Mouse (Mus musculus): ENCODE data around the gene Dennd4a. TPM values are rescaled to one million over a fixed set of nuclear protein-coding genes. Genes with fewer than 3 reads are reported as not detected.

Dennd4a gene
- total RNA-seq (2014; rRNA removed) (15.2 and 20.7 TPM in 2 replicates), polyA plus RNA-seq (2015; fragmentation: Nextera tagmentation; extraction: Ambion mirVana) (5.3 and 7.1 TPM in 2 replicates)

GRCm38 (mm10) chr9:64810822-64811537, at the start of gene Dennd4a:
TSS of gene Dennd4a (plus strand) at chr9:64811340.
- H3K4me3 ChIP-seq (ENCODE audit: low read depth, low read length): peak within 1 kb of the TSS; percentile 88
- H3K9ac ChIP-seq (replicated peaks; ENCODE audit: low read length, poor library complexity, severe bottlenecking): peak within 1 kb of the TSS; percentile 90
- DNase-seq (ENCODE audit: low spot score): peak; percentile 99
- no peaks in the 10 kb centered on the region for H3K9me3 ChIP-seq (ENCODE audit: low read length)
- peak; percentile 97 for ATAC-seq (ENCODE audit: low FRiP score)
- peaks cover 5% of the 10 kb centered on the region; the same call in 1 of the 2 replicates for H3K4me1 ChIP-seq (ENCODE audit: insufficient read depth, low read length)
- H3K27ac ChIP-seq (ENCODE audit: low read depth, low read length): peak within 1 kb of the TSS; percentile 89
- WGBS: under 1% methylated on average over 39 of the region's 51 CpGs
- peak within 1 kb of the TSS; percentile 66 for H3K4me2 ChIP-seq (ENCODE audit: low read depth, low read length, poor library complexity, severe bottlenecking)
- TF ChIP-seq CTCF (IDR thresholded peaks at IDR 0.05): no peak
- no peaks in the 10 kb centered on the region for H3K36me3 ChIP-seq (ENCODE audit: insufficient read depth, low read length)
- no peaks in the 10 kb centered on the region for H3K27me3 ChIP-seq (ENCODE audit: insufficient read depth, low read length)

GRCm38 (mm10) chr9:64764824-64765223, 46.3 kb upstream of the Dennd4a start:
- no peak overlapping the region for H3K4me3 ChIP-seq (ENCODE audit: low read depth, low read length)
- H3K4me2 ChIP-seq (ENCODE audit: low read depth, low read length, poor library complexity, severe bottlenecking): no peak overlapping the region
- DNase-seq (ENCODE audit: low spot score) (no peak), ATAC-seq (ENCODE audit: low FRiP score) (no peak)
- no peaks in the 10 kb centered on the region for H3K36me3 ChIP-seq (ENCODE audit: insufficient read depth, low read length)
- no peak overlapping the region for H3K9ac ChIP-seq (replicated peaks; ENCODE audit: low read length, poor library complexity, severe bottlenecking)
- no peaks in the 10 kb centered on the region for H3K27me3 ChIP-seq (ENCODE audit: insufficient read depth, low read length)
- 75% methylated on average over 2 of the region's 2 CpGs for WGBS
- TF ChIP-seq CTCF (IDR thresholded peaks at IDR 0.05): no peak
- H3K4me1 ChIP-seq (ENCODE audit: insufficient read depth, low read length): no peaks in the 10 kb centered on the region
- H3K9me3 ChIP-seq (ENCODE audit: low read length): no peaks in the 10 kb centered on the region
- H3K27ac ChIP-seq (ENCODE audit: low read depth, low read length): no peak overlapping the region

- DNase-seq (ENCODE audit: low spot score): no peak
- WGBS: 88% methylated on average over 3 of the region's 3 CpGs
Measured at GRCm38 (mm10) chr9:64766136-64766535, 45.0 kb upstream of the Dennd4a start.

GRCm38 (mm10) chr9:64767796-64768195, 43.3 kb upstream of the Dennd4a start:
- Histone ChIP-seq H3K9ac (replicated peaks; ENCODE audit: low read length, poor library complexity, severe bottlenecking) (no peak overlapping the region), H3K36me3 (ENCODE audit: insufficient read depth, low read length) (no peaks in the 10 kb centered on the region), H3K4me1 (ENCODE audit: insufficient read depth, low read length) (no peaks in the 10 kb centered on the region), H3K27ac (ENCODE audit: low read depth, low read length) (no peak overlapping the region), H3K4me3 (ENCODE audit: low read depth, low read length) (no peak overlapping the region), H3K4me2 (ENCODE audit: low read depth, low read length, poor library complexity, severe bottlenecking) (no peak overlapping the region), H3K9me3 (ENCODE audit: low read length) (no peaks in the 10 kb centered on the region), H3K27me3 (ENCODE audit: insufficient read depth, low read length) (no peaks in the 10 kb centered on the region)
- DNase-seq (ENCODE audit: low spot score) (no peak), ATAC-seq (ENCODE audit: low FRiP score) (no peak)
- 67% methylated on average over 1 of the region's 1 CpGs for WGBS
- no peak for TF ChIP-seq CTCF (IDR thresholded peaks at IDR 0.05)

More at GRCm38 (mm10) chr9:64766136-64766535, 45.0 kb upstream of the Dennd4a start:
- H3K4me3 ChIP-seq (ENCODE audit: low read depth, low read length): no peak overlapping the region
- no peak overlapping the region for H3K9ac ChIP-seq (replicated peaks; ENCODE audit: low read length, poor library complexity, severe bottlenecking)
- H3K36me3 ChIP-seq (ENCODE audit: insufficient read depth, low read length): no peaks in the 10 kb centered on the region
- no peak overlapping the region for H3K27ac ChIP-seq (ENCODE audit: low read depth, low read length)
- TF ChIP-seq CTCF (IDR thresholded peaks at IDR 0.05): 0 out of 2 replicates have a peak, but pooled peaks have one; percentile 5
- H3K9me3 ChIP-seq (ENCODE audit: low read length): no peaks in the 10 kb centered on the region
- no peak for ATAC-seq (ENCODE audit: low FRiP score)
- H3K4me1 ChIP-seq (ENCODE audit: insufficient read depth, low read length): no peaks in the 10 kb centered on the region
- no peaks in the 10 kb centered on the region for H3K27me3 ChIP-seq (ENCODE audit: insufficient read depth, low read length)
- no peak overlapping the region for H3K4me2 ChIP-seq (ENCODE audit: low read depth, low read length, poor library complexity, severe bottlenecking)

GRCm38 (mm10) chr9:64769066-64769695, 42.0 kb upstream of the Dennd4a start:
- no peak overlapping the region for H3K9ac ChIP-seq (replicated peaks; ENCODE audit: low read length, poor library complexity, severe bottlenecking)
- no peaks in the 10 kb centered on the region for H3K36me3 ChIP-seq (ENCODE audit: insufficient read depth, low read length)
- H3K9me3 ChIP-seq (ENCODE audit: low read length): no peaks in the 10 kb centered on the region
- WGBS: 33% methylated on average over 9 of the region's 9 CpGs
- no peaks in the 10 kb centered on the region for H3K4me1 ChIP-seq (ENCODE audit: insufficient read depth, low read length)
- H3K27me3 ChIP-seq (ENCODE audit: insufficient read depth, low read length): no peaks in the 10 kb centered on the region
- ATAC-seq (ENCODE audit: low FRiP score) (no peak), DNase-seq (ENCODE audit: low spot score) (peak; percentile 82)
- no peak overlapping the region for H3K4me3 ChIP-seq (ENCODE audit: low read depth, low read length)
- H3K4me2 ChIP-seq (ENCODE audit: low read depth, low read length, poor library complexity, severe bottlenecking): no peak overlapping the region
- peak overlapping the region; percentile 34 for H3K27ac ChIP-seq (ENCODE audit: low read depth, low read length)
- TF ChIP-seq CTCF (IDR thresholded peaks at IDR 0.05): peak; percentile 69

- no peak for TF ChIP-seq CTCF (IDR thresholded peaks at IDR 0.05)
- Histone ChIP-seq H3K4me1 (ENCODE audit: insufficient read depth, low read length) (no peaks in the 10 kb centered on the region), H3K36me3 (ENCODE audit: insufficient read depth, low read length) (no peaks in the 10 kb centered on the region), H3K9me3 (ENCODE audit: low read length) (no peaks in the 10 kb centered on the region), H3K27me3 (ENCODE audit: insufficient read depth, low read length) (no peaks in the 10 kb centered on the region), H3K4me3 (ENCODE audit: low read depth, low read length) (no peak overlapping the region), H3K4me2 (ENCODE audit: low read depth, low read length, poor library complexity, severe bottlenecking) (no peak overlapping the region), H3K27ac (ENCODE audit: low read depth, low read length) (no peak overlapping the region), H3K9ac (replicated peaks; ENCODE audit: low read length, poor library complexity, severe bottlenecking) (no peak overlapping the region)
- WGBS: 93% methylated on average over 6 of the region's 6 CpGs
- DNase-seq (ENCODE audit: low spot score) (no peak), ATAC-seq (ENCODE audit: low FRiP score) (no peak)
Measured at GRCm38 (mm10) chr9:64769911-64770310, 41.2 kb upstream of the Dennd4a start.

Data from midbrain, postnatal 0 days (tissue).